Mouse (Mus musculus) 3134 (cell line): Measurements from ENCODE around the gene Bend5.

Experiments used
- DNase-seq: peaks from one replicate; pipeline ENCODE4 v3.0.0-alpha.2; 2011; ENCODE audit warnings: low spot score; ENCODE audit not compliant: insufficient read length; ENCODE audit errors: extremely low read depth

Bend5 gene

GRCm38 (mm10) chr4:111483499-111483898, 68.7 kb downstream of the Bend5 start:
- DNase-seq = no peak

GRCm38 (mm10) chr4:111485189-111485588, 70.4 kb downstream of the Bend5 start:
- peak; percentile 68 for DNase-seq

- DNase-seq = no peak
Measured at GRCm38 (mm10) chr4:111486187-111486586, 71.4 kb downstream of the Bend5 start.

- DNase-seq = no peak
Measured at GRCm38 (mm10) chr4:111487233-111487843, 72.5 kb downstream of the Bend5 start.

GRCm38 (mm10) chr4:111493750-111494404, 79.1 kb downstream of the Bend5 start:
- DNase-seq = no peak

GRCm38 (mm10) chr4:111495949-111496348, 81.1 kb downstream of the Bend5 start:
- no peak for DNase-seq

GRCm38 (mm10) chr4:111498751-111499150, 83.9 kb downstream of the Bend5 start:
- DNase-seq = no peak

- DNase-seq = no peak
Measured at GRCm38 (mm10) chr4:111501441-111501840, 86.6 kb downstream of the Bend5 start.

GRCm38 (mm10) chr4:111502965-111503727, 88.3 kb downstream of the Bend5 start:
- DNase-seq = no peak

GRCm38 (mm10) chr4:111504952-111505351, 90.1 kb downstream of the Bend5 start:
- no peak for DNase-seq
